Mouse (Mus musculus): ENCODE data around the gene Gucy2d. TPM values are rescaled to one million over a fixed set of nuclear protein-coding genes. Genes with fewer than 3 reads are reported as not detected.

The Gucy2d gene
- polyA plus RNA-seq, 1 experiment from 2014 or later, result 0.37 TPM

- no peak overlapping the region for H3K9ac ChIP-seq (replicated peaks; ENCODE audit: low read depth, low read length)
- H3K27ac ChIP-seq (ENCODE audit: low read depth, low read length), result no peak overlapping the region
- H3K4me1 ChIP-seq (ENCODE audit: control insufficient read depth, insufficient read depth, low read length), result no peaks in the 10 kb centered on the region
- H3K9me3 ChIP-seq (ENCODE audit: control insufficient read depth, low read length), result no peaks in the 10 kb centered on the region
- no peak for ATAC-seq (ENCODE audit: low read depth)
- no peak overlapping the region; the same call in 1 of the 2 replicates for H3K4me2 ChIP-seq (ENCODE audit: low read depth, low read length)
- no peaks in the 10 kb centered on the region for H3K27me3 ChIP-seq (ENCODE audit: control insufficient read depth, insufficient read depth, low read length)
- no peak overlapping the region for H3K4me3 ChIP-seq (ENCODE audit: low read depth, low read length)
- H3K36me3 ChIP-seq (ENCODE audit: control insufficient read depth, insufficient read depth, low read length), result no peaks in the 10 kb centered on the region
- 69% methylated on average over 9 of the region's 9 CpGs for WGBS
These were observed 51.4 kb downstream of the Gucy2d start for GRCm38 (mm10) chr7:98491451-98492200.

GRCm38 (mm10) chr7:98492331-98492730 lies 52.1 kb downstream of the Gucy2d start:
- Histone ChIP-seq H3K27me3 (ENCODE audit: control insufficient read depth, insufficient read depth, low read length) (no peaks in the 10 kb centered on the region), H3K36me3 (ENCODE audit: control insufficient read depth, insufficient read depth, low read length) (no peaks in the 10 kb centered on the region), H3K9me3 (ENCODE audit: control insufficient read depth, low read length) (no peaks in the 10 kb centered on the region), H3K27ac (ENCODE audit: low read depth, low read length) (no peak overlapping the region), H3K4me2 (ENCODE audit: low read depth, low read length) (no peak overlapping the region), H3K4me3 (ENCODE audit: low read depth, low read length) (no peak overlapping the region), H3K9ac (replicated peaks; ENCODE audit: low read depth, low read length) (no peak overlapping the region), H3K4me1 (ENCODE audit: control insufficient read depth, insufficient read depth, low read length) (no peaks in the 10 kb centered on the region)
- WGBS, result 74% methylated on average over 5 of the region's 5 CpGs
- no peak for ATAC-seq (ENCODE audit: low read depth)

GRCm38 (mm10) chr7:98493307-98493706 lies 53.1 kb downstream of the Gucy2d start:
- Histone ChIP-seq H3K4me2 (ENCODE audit: low read depth, low read length) (no peak overlapping the region), H3K36me3 (ENCODE audit: control insufficient read depth, insufficient read depth, low read length) (no peaks in the 10 kb centered on the region), H3K27ac (ENCODE audit: low read depth, low read length) (no peak overlapping the region), H3K9me3 (ENCODE audit: control insufficient read depth, low read length) (no peaks in the 10 kb centered on the region), H3K4me3 (ENCODE audit: low read depth, low read length) (no peak overlapping the region), H3K4me1 (ENCODE audit: control insufficient read depth, insufficient read depth, low read length) (no peaks in the 10 kb centered on the region), H3K27me3 (ENCODE audit: control insufficient read depth, insufficient read depth, low read length) (no peaks in the 10 kb centered on the region), H3K9ac (replicated peaks; ENCODE audit: low read depth, low read length) (no peak overlapping the region)
- WGBS, result 80% methylated on average over 2 of the region's 2 CpGs
- ATAC-seq (ENCODE audit: low read depth), result no peak

GRCm38 (mm10) chr7:98493901-98494480 lies 53.8 kb downstream of the Gucy2d start:
- 81% methylated on average over 18 of the region's 18 CpGs for WGBS
- Histone ChIP-seq H3K4me3 (ENCODE audit: low read depth, low read length) (no peak overlapping the region), H3K9ac (replicated peaks; ENCODE audit: low read depth, low read length) (no peak overlapping the region), H3K9me3 (ENCODE audit: control insufficient read depth, low read length) (no peaks in the 10 kb centered on the region), H3K27ac (ENCODE audit: low read depth, low read length) (no peak overlapping the region), H3K36me3 (ENCODE audit: control insufficient read depth, insufficient read depth, low read length) (no peaks in the 10 kb centered on the region), H3K4me2 (ENCODE audit: low read depth, low read length) (no peak overlapping the region), H3K27me3 (ENCODE audit: control insufficient read depth, insufficient read depth, low read length) (no peaks in the 10 kb centered on the region), H3K4me1 (ENCODE audit: control insufficient read depth, insufficient read depth, low read length) (no peaks in the 10 kb centered on the region)
- no peak for ATAC-seq (ENCODE audit: low read depth)

DNA sequence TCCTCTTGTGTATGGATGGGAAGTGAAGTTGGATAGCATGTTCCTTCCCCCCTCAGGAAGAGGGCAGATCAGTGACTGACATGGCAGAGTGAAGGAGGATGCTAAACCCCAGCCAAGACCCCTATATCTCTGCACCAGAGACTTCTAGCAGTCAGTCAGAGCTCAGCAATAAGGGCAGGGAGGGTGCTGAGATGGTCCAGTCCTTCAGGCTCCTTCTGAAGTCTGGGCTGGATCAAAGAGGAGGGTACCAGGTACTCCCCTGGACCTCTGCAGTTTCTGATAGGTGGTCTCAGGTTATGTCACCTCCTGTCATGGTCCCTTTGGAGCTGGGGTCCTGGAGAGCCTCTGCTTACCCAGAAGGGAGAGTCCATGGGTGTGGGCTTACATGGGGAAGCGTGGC lies 55.4 kb downstream of the Gucy2d start:
- H3K4me1 ChIP-seq (ENCODE audit: control insufficient read depth, insufficient read depth, low read length), result no peaks in the 10 kb centered on the region
- H3K27ac ChIP-seq (ENCODE audit: low read depth, low read length), result no peak overlapping the region
- H3K9me3 ChIP-seq (ENCODE audit: control insufficient read depth, low read length), result no peaks in the 10 kb centered on the region
- no peaks in the 10 kb centered on the region for H3K27me3 ChIP-seq (ENCODE audit: control insufficient read depth, insufficient read depth, low read length)
- ATAC-seq (ENCODE audit: low read depth), result no peak
- H3K4me2 ChIP-seq (ENCODE audit: low read depth, low read length), result no peak overlapping the region
- no peaks in the 10 kb centered on the region for H3K36me3 ChIP-seq (ENCODE audit: control insufficient read depth, insufficient read depth, low read length)
- 75% methylated on average over 1 of the region's 1 CpGs for WGBS
- H3K4me3 ChIP-seq (ENCODE audit: low read depth, low read length), result no peak overlapping the region
- no peak overlapping the region for H3K9ac ChIP-seq (replicated peaks; ENCODE audit: low read depth, low read length)

- Histone ChIP-seq H3K4me1 (ENCODE audit: control insufficient read depth, insufficient read depth, low read length) (no peaks in the 10 kb centered on the region), H3K9me3 (ENCODE audit: control insufficient read depth, low read length) (no peaks in the 10 kb centered on the region), H3K27me3 (ENCODE audit: control insufficient read depth, insufficient read depth, low read length) (no peaks in the 10 kb centered on the region), H3K27ac (ENCODE audit: low read depth, low read length) (no peak overlapping the region), H3K4me2 (ENCODE audit: low read depth, low read length) (no peak overlapping the region), H3K36me3 (ENCODE audit: control insufficient read depth, insufficient read depth, low read length) (no peaks in the 10 kb centered on the region), H3K4me3 (ENCODE audit: low read depth, low read length) (no peak overlapping the region), H3K9ac (replicated peaks; ENCODE audit: low read depth, low read length) (no peak overlapping the region)
- 67% methylated on average over 5 of the region's 5 CpGs for WGBS
- no peak for ATAC-seq (ENCODE audit: low read depth)
These were observed 57.2 kb downstream of the Gucy2d start for GRCm38 (mm10) chr7:98497451-98497850.

DNA sequence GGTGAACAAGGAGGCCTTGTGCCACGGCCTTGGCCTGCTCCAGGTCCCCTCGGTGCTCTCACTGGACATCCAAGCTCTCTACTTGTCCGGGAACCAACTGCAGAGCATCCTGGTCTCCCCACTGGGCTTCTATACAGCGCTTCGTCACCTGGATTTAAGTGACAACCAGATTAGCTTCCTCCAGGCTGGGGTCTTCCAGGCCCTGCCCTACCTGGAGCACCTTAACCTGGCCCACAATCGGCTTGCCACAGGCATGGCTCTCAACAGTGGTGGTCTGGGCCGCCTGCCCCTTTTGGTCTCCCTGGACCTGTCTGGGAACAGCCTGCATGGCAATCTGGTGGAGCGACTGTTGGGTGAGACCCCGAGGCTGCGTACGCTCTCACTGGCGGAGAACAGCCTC lies 57.9 kb downstream of the Gucy2d start:
- Histone ChIP-seq H3K27ac (ENCODE audit: low read depth, low read length) (no peak overlapping the region), H3K9ac (replicated peaks; ENCODE audit: low read depth, low read length) (no peak overlapping the region), H3K27me3 (ENCODE audit: control insufficient read depth, insufficient read depth, low read length) (no peaks in the 10 kb centered on the region), H3K4me3 (ENCODE audit: low read depth, low read length) (no peak overlapping the region), H3K4me2 (ENCODE audit: low read depth, low read length) (no peak overlapping the region), H3K36me3 (ENCODE audit: control insufficient read depth, insufficient read depth, low read length) (no peaks in the 10 kb centered on the region), H3K4me1 (ENCODE audit: control insufficient read depth, insufficient read depth, low read length) (no peaks in the 10 kb centered on the region), H3K9me3 (ENCODE audit: control insufficient read depth, low read length) (no peaks in the 10 kb centered on the region)
- no peak for ATAC-seq (ENCODE audit: low read depth)
- 90% methylated on average over 12 of the region's 12 CpGs for WGBS

DNA sequence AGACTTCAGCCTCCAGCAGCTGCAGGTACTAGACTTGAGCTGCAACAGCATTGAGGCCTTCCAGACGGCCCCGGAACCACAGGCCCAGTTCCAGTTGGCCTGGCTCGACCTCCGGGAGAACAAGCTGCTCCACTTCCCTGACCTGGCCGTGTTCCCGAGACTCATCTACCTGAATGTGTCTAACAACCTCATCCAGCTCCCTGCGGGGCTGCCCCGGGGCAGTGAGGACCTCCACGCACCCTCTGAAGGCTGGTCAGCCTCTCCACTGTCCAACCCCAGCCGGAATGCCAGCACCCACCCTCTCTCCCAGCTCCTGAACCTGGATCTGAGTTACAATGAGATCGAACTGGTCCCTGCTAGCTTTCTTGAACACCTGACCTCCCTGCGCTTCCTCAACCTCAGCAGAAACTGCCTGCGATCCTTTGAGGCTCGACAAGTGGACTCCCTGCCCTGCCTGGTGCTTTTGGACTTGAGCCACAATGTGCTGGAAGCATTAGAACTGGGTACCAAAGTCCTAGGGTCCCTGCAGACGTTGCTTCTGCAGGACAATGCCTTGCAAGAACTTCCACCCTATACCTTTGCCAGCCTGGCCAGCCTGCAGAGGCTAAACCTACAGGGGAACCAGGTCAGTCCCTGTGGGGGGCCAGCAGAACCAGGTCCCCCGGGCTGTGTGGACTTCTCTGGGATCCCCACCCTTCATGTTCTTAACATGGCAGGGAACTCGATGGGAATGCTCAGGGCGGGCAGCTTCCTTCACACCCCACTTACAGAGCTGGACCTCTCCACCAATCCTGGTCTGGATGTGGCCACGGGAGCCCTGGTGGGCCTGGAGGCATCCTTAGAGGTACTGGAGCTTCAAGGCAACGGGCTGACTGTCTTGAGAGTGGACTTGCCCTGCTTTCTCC lies 58.7 kb downstream of the Gucy2d start:
- H3K27me3 ChIP-seq (ENCODE audit: control insufficient read depth, insufficient read depth, low read length), result no peaks in the 10 kb centered on the region
- no peak overlapping the region for H3K9ac ChIP-seq (replicated peaks; ENCODE audit: low read depth, low read length)
- WGBS, result 80% methylated on average over 20 of the region's 20 CpGs
- no peak overlapping the region for H3K27ac ChIP-seq (ENCODE audit: low read depth, low read length)
- no peak overlapping the region for H3K4me2 ChIP-seq (ENCODE audit: low read depth, low read length)
- no peak overlapping the region for H3K4me3 ChIP-seq (ENCODE audit: low read depth, low read length)
- no peak for ATAC-seq (ENCODE audit: low read depth)
- H3K9me3 ChIP-seq (ENCODE audit: control insufficient read depth, low read length), result no peaks in the 10 kb centered on the region
- peaks cover 1% of the 10 kb centered on the region; the same call in 1 of the 2 replicates for H3K4me1 ChIP-seq (ENCODE audit: control insufficient read depth, insufficient read depth, low read length)
- H3K36me3 ChIP-seq (ENCODE audit: control insufficient read depth, insufficient read depth, low read length), result no peaks in the 10 kb centered on the region

Measured in neural tube, embryonic 14.5 days (tissue).